Mouse (Mus musculus) bone marrow, adult 2 months (tissue): ENCODE data around the gene Fgf15.

Experiments used
- CTCF ChIP-seq: fragments of 200-500 bp; IDR thresholded peaks from 2 replicates; pipeline ENCODE4 v1.5.1; 2011; ENCODE audit warnings: low read length, control low read depth; ENCODE audit not compliant: control insufficient read depth, insufficient read depth
- POLR2A ChIP-seq: fragments of 200-500 bp; IDR thresholded peaks from 2 replicates; pipeline ENCODE4 v1.6.1; 2011; ENCODE audit warnings: low read depth, mild to moderate bottlenecking, control low read depth, low read length, borderline replicate concordance; ENCODE audit not compliant: control insufficient read depth

GRCm38 (mm10) chr7:144861056-144861768 is 35.1 kb upstream of the Fgf15 start:
- TF ChIP-seq POLR2A, result no peak
- no peak for TF ChIP-seq CTCF
